Mouse (Mus musculus): ENCODE results near the gene Mindy4b-ps.

Gene Mindy4b-ps

GRCm38 (mm10) chr3:58785863-58786262 lies 36.2 kb downstream of the Mindy4b-ps start:
- peak; percentile 85 for DNase-seq (ENCODE audit: low spot score)

GRCm38 (mm10) chr3:58784219-58785092 lies 37.7 kb downstream of the Mindy4b-ps start:
- DNase-seq (ENCODE audit: low spot score) = peak; percentile 36

GRCm38 (mm10) chr3:58783602-58784218 lies 38.4 kb downstream of the Mindy4b-ps start:
- no peak for DNase-seq (ENCODE audit: low spot score)

GRCm38 (mm10) chr3:58756429-58756828 lies 65.7 kb downstream of the Mindy4b-ps start:
- no peak for DNase-seq (ENCODE audit: low spot score)

GRCm38 (mm10) chr3:58755769-58756168 lies 66.3 kb downstream of the Mindy4b-ps start:
- DNase-seq (ENCODE audit: low spot score) = no peak

- no peak for DNase-seq (ENCODE audit: low spot score)
Measured at GRCm38 (mm10) chr3:58754361-58754760, 67.8 kb downstream of the Mindy4b-ps start.

GRCm38 (mm10) chr3:58751818-58752620 lies 70.1 kb downstream of the Mindy4b-ps start:
- DNase-seq (ENCODE audit: low spot score) = no peak

GRCm38 (mm10) chr3:58748724-58749123 lies 73.4 kb downstream of the Mindy4b-ps start:
- no peak for DNase-seq (ENCODE audit: low spot score)

GRCm38 (mm10) chr3:58747924-58748323 lies 74.2 kb downstream of the Mindy4b-ps start:
- DNase-seq (ENCODE audit: low spot score) = no peak

- DNase-seq (ENCODE audit: low spot score) = no peak
Measured at GRCm38 (mm10) chr3:58739536-58739935, 82.6 kb downstream of the Mindy4b-ps start.

Measured in layer of hippocampus, adult 9-10 months (tissue).